Mouse (Mus musculus): ENCODE data around the gene Secisbp2. TPM values are rescaled to one million over a fixed set of nuclear protein-coding genes. Genes with fewer than 3 reads are reported as not detected.

Gene Secisbp2
- total RNA-seq, 2 experiments from 2014 or later, result 15.1 to 22.2 TPM

DNA sequence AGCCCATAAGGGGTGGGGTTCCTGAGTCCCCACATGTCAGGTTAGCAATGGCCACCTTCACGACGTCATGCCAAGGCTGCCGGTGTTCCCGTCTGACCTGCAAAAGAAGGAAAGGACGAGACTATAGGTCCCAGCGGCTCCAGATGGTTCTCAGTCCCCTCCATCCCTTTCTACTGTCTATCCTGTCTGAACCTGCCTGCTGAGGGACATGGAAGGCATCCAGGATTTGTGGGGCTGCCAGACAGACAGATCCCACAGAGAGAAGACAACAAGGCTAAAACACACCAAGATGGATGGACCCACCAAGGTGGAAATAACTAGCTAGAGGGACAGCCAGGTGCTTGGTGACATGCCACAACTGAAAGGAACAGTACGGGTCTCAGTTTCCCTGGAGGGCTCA is 73.9 kb downstream of the Secisbp2 start:
- intact Hi-C loops (cut with DNase I), result no loop called here
- DNase-seq (ENCODE audit: low spot score in 2 of 2), result no peak

DNA sequence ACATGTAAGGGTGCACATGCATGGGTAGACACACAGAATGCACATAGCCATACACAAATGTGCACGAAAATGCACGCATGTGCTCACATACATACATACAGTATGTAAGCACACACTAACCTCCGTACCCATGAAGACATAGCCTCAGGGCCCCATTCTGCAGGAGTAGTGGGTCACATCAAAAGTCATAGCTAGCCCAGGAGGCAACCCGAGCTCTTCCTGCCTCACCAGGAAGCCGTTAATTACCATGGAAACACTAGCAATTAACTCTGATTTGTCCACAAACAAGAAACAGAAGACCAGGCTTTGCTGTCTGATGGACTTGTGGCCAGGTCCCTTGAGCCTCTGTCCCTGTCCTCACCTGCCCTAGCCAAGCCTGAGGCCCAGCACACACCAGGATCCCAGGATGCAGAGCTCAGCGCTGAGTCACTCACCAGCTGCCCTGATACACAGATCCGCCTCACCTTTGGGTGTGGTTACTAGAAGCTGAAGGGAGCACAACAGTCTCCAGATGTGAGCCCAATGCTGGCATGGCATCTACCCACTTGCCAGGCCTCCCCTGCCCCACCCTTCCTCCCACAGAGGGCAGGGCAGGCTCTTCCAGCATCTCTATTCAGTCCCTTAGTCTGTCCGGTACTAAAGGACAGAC is 74.6 kb downstream of the Secisbp2 start:
- intact Hi-C loops (cut with DNase I), result no loop called here
- no peak for DNase-seq (ENCODE audit: low spot score in 2 of 2)

DNA sequence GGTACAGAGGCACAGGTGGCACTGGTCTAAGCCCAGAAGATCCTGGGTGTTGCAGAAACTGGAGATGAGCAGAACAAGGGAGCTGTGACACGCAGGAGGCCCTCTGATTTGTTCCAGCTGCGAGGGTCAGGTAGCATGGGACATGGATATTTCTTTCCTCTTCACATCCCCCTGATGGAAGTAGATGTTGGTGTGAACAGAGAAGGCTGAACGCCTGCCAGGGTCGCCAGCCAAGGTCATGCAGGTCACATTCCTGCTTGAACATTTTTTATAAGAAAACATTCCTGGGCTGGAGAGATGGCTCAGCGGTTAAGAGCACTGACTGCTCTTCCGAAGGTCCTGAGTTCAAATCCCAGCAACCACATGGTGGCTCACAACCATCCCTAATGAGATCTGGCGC is 75.9 kb downstream of the Secisbp2 start:
- intact Hi-C loops (cut with DNase I), result no loop called here
- DNase-seq (ENCODE audit: low spot score in 2 of 2), result no peak

DNA sequence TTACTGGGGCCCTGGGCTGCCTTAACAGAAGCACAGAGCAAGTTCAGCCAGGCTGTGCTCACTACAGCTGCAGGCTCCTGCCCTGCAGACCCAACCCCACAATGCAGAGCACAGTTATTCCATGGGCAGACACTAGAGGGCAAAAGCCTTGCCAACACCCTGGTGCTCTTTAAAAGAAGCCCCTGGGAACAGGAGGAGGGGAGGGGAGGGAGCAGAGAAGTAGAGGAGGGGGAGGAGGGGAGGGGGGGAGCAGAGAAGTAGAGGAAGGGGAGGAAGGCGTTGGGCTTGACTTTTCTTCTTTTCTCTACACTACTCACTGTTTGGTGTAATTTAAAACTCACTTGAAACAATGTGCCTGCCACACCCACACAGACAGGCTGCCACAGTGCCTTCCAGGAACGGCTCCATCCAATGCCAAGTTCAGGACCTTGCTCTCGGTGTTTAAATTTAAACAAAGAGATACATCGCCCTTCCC is 78.4 kb downstream of the Secisbp2 start:
- intact Hi-C loops (cut with DNase I), result no loop called here
- DNase-seq (ENCODE audit: low spot score in 2 of 2), result no peak

DNA sequence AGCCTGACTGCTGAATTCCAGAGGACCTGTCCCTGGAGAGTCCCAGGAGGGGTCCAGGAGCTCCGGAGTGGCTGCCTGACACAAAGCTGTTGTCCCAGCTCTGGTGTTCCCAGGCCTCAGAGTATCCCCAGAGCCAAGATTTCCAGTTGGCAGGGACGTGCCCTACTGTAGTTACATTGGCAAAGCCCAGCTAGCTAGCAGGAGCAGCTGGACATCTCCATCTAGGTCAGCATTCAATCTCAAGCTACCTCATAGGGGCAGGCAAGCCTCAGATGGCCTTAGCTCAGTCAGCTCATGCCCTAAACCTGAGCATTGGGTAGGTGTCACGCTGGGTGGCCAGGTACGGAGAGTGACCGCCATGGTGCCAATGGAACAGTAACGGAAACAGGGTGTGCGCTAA is 80.0 kb downstream of the Secisbp2 start:
- no peak for DNase-seq (ENCODE audit: low spot score in 2 of 2)
- intact Hi-C loops (cut with DNase I), result no loop called here

DNA sequence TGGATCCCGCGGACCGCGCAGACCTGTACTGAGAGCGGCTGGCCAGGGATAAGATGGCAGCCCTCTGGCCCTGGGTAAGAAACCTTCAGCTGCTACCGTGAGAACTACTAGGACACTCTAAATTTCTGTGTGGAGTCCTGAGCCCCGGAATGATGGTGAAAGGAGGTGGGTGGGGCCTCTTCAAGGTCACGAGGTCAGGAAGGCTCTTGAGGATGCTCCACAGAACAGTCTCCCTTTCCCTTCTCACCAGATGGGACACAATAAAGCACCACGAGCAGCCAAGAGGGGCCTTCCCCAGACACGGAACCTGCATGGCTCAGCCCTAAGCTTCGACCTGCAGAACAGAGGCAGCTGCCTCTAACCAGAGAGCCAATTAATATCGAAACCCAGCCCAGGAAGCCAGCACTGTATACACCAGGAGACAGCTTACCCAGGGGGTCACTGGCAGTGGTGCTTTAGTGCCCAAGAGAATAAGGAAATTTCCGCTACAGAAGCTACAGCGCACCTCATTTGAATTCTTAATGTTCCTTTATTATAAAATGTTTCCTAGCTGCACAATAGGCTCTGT is 80.7 kb downstream of the Secisbp2 start:
- intact Hi-C loops (cut with DNase I), result no loop called here
- DNase-seq (ENCODE audit: low spot score in 2 of 2), result no peak

Other genes with a start within 250 kb of the Secisbp2 start
- 1 to 10 TPM; 6.3 to 7.2 TPM for gene S1pr3, start 243.1 kb upstream of the Secisbp2 start, total RNA-seq (2021)
- 100 to 1,000 TPM; 195 to 220 TPM for gene Shc3, start 82.3 kb upstream of the Secisbp2 start, total RNA-seq (2021)
- gene Cks2, start 6.5 kb upstream of the Secisbp2 start, total RNA-seq (2021), result 1 to 10 TPM; 2.0 to 2.9 TPM
- gene Sema4d, start 142.1 kb downstream of the Secisbp2 start, total RNA-seq (2021), result 10 to 100 TPM; 91.0 to 94.2 TPM
- gene Gadd45g, start 195.0 kb downstream of the Secisbp2 start, total RNA-seq (2021), result 10 to 100 TPM; 11.0 to 24.6 TPM